Mouse (Mus musculus): Measurements from ENCODE around the gene Evc2.

The Evc2 gene

DNA sequence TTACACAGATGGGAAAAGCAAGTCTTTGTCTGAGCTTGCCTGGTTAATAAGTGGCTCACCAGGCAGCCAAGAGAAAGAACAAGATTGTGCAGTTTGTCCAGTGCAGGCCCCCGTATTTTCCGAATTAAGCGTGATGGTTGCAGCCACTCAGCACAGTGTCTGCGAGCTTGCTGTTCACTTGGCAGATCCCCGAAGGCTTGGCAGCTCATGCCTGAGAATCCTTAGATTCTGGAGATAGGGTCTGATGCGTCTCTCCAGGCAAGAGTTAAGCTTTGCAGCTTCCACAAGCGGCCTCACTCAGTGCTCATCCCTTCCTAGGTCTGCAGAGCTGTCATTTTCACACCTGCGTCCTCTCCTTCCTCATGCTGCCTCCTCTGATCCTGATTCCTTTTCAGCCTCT, 30.5 kb downstream of the Evc2 start:
- DNase-seq: no peak

DNA sequence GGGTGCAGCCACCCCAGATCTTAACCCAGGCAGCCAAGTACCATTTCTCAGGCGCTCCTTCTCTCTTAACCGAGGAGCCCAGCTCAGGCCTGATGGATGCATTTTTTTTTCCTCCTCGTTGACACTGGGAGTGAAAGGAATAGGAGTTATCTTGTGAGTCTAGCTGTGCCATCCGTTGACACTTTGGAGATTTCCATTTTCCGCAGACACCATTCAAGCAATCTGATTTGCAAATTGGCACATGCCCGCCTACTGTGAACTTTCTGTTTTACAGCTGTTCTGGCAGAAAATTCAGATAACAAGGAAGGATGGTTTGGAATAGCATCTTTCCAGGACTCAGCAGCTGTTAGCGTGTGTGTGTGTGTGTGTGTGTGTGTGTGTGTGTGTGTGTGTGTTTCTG, 39.1 kb downstream of the Evc2 start:
- DNase-seq: no peak

DNA sequence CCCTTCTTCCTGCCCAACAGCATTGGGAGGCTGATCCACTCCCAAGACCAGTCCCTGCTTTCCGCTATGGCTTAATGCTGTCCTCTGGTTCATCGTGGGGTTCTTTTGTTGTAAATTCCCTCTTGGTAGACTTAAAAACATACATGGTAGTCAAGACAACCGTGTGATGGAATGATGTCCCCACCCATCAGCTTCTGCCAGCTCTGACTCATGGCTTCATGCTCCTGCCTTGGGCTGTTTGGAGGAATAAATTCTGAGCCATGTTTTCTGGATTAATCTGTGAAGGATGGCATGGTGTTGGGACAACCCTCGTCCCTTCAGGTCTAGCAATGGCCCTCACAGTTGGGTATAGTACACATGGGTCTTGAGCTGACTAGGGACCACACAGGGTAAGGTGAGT, 42.3 kb downstream of the Evc2 start:
- DNase-seq: no peak

DNA sequence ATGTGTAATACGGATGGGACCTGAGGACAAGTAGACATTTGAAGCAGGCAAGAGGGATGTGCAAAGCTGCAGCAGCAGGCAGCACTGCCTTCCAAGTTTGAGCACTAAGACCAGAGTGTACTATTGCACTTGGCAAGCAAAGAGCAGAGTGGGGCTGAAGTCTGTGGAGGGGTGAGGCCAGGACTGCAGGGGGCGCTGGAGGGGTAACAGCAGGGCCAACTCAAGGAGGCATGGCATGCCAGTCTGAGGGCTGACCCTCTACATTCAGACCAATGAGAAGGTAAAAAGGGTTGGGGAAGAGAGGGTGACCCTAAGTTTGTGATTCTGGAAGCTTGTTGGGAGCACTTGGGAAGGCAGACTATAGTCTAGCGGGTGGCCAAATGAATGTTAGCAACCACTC, 45.3 kb downstream of the Evc2 start:
- peak; percentile 18 for DNase-seq

DNA sequence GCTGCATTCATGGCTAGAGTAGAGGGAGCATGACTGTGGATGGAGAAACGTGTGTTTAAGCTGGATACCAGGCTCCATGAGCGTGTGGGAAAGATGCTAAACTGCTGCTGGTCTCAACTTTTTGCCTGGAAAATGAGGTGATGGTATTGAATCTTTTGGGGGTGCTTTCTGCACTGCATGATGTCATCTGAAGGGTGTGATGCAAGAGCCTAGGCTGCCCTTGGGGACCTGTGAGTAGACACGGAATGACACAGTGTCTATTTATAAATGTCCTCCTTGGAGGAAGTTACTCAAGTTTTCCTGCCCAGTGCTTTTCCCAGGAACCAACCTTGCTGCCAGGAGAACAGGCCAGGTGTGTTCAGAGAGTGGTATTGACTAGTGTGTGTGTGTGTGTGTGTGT, 50.3 kb downstream of the Evc2 start:
- DNase-seq: no peak

DNA sequence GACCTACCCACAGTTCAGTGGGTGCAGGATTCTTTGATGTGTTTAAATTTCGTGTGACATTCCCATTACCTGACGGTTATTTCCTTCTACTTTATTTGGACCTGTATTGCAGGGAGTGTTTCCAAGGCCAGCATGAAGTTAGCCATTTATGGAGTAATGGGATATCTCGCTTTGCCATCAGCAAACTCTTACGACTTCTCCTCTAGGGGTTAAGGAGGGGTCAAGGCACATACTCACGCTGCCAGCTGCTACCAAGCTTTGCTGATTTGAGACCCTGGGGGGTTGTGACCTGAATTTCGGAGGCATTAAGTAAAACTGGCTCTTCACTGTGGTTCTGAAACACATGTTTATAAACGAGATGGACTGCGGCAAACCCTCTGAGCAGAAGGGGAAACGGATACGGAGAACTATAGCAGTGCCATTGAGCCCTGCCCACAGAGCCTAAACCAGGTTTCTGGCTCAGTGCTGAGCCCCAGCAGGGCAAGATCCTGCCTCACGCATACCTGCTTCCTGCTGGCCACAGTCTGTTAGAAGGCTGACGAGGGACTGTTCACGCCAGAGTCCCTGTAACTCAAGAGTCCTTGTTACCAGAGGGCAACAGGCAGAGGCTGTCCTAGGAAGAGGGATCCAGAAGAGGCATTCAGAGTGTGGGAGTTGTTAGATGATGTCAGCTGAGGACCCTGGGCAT, 51.7 kb downstream of the Evc2 start:
- no peak for DNase-seq

DNA sequence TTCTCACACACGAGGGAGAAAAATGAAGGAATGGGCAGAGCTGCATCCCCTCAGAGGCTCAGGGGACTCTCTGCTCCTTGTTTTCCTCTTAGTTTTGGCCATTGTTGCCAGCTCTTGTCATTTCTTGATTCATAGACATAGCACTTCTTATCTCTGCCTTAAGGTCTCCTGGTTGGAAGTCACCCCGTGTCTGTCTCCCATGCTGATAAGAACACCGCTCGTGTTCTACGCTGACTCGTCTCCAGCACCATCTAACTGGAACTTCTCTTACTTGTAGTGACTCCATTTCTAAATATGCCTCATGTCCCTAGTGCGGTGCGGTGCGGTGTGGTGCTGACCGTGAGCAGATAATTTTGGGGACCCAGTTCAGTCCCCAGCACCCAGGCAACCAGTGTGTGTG, 52.6 kb downstream of the Evc2 start:
- DNase-seq: no peak

DNA sequence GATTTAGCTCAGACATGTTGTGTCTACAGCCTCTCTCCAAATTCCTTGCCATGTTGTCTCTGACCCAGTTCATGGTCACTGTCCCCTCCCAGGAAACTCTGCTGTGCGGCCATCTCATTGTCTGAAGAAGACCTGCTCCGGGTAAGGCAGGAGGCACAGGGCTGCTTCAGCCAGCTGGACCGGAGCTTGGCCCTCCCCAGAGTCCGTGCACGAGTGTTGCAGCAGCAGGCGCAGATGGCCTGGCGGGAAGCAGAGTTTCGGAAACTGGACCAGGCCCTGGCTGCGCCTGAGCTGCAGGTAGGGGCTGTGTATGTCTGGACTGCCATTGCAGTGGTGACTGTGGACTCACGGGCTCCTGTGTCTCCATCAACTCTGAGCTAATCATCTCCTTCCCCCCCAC, 53.6 kb downstream of the Evc2 start:
- DNase-seq: no peak

DNA sequence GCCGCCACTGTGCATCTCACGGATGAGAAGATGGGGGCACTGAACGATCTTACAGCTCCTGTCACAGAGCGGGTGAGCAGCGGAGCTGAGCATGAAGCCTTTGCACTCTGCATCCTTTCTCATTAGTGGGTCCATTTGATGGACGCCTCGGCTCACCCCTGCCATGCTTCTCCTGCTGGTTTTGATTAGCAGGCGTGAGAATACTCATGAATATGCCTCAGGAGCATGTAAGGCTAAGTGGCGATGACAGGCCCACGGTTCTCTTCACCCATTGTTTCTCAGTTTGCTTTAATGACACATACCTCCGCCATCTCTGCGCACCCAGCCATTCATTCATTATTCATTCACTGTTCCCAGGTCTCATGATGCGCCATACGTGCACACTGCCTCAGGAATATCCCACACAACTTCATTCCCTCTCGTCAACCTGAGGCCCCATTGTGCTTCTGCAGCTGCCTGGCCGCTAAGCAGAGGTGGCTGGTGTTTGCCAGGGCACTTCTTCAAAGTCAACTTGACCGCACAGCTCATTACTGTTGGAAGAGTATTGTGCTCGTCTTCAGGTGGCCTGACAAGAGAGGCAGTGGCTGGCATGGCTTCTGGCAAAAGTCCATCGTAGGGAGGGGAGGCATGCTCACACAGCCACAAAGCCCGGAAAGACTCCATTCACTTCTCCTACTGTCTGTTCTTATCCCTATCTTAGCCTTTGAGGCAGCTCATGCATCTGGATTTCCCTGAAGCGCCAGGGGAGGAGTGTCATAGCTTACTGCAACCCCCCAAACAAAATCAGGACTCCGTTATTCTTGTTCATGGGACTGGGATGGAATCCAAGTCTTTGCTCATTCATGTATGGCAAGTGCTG, 57.1 kb downstream of the Evc2 start:
- DNase-seq: no peak

DNA sequence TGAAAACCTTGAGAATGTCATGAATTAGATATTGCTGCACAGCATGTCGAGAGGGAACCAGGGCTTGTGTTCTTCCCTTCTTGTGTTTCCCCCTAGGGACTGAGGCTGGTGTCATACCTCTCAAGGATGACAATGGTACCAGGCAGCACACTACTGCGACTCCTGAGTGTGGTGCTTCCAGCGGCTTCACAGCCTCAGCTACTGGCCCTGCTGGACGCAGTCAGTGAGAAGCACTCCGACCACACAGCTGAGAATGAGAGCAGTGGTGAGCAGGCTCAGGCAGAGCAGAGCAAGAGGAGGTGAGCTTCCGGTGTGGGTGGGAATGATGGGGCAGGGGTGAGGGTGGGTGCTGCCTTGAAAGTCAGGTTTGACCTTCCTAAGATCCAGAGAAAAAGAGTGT, 80.7 kb downstream of the Evc2 start:
- no peak for DNase-seq

DNA sequence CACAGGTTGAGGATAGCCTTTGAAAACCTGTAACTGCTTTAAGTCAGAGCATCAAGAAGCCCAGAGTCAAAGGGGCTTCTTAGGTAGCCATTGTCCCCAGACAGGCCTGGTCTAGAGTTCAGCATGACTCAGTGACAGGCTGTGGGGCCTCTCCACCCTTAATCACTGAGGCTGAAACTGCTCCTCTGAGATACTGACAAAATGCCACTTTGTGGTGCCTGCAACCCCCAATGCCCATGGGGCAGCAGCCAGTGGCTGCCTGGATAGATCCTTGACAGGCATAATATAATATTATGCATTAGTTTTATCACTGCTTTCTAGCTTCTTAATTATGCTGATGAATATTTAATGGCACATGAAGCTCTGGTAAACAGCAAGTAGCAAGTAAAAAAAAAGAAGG, 88.9 kb downstream of the Evc2 start:
- DNase-seq: no peak

DNA sequence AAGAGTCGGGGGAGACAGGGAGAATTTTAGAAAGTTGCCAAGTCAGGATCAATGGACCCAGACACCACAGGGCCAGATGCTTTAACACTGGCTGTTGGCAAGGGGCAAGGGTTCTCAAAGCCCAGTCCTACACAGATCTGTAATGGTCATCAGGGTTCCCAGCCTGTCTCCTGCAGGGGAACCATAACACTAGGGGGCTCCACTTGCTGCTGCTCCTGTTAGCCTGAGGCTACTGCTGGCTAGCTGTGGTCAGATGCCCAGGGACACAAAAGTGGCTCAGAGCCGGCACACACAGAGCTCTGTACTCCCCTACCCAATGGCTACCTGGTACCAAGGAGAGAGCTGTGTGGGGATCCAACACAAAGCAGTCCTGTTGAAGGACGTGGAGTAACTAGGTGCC, 97.1 kb downstream of the Evc2 start:
- DNase-seq: no peak

DNA sequence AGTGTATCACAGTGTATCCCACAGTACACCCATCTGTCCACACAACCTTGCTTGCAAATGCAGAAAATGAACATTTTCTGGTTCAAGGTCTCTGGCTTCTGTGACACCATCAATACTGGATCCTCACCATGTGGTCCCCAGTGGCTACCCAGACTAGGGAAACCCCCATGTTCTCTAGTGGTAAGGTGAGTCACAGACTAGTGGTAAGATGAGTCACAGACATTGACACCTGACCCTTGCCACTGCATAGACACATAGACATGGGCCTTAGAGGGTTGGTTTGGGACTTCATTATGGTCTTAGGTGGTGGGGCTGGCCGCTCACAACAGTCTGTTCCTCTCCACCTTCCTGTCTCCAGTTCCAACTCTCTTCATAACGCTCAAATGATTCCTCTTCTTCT, 104.5 kb downstream of the Evc2 start:
- DNase-seq: no peak

DNA sequence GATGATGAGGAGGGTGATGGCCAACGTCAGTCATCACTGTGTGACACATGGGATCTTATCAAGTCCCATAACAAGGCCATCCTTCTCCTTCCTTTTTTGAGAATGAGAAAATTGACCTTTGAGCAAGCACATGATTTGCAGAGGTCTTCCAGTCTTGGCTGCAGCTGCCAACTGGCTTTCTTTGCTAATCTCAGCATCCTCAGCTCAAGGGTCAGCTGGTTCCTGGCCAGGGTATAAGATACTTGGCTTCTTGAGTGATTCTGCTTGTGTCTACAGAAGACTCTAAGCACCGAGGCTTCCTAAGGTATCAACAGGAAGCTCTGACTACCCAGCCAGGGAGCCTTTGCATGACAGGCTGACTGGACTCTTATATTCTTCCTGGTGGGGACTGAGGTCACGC, 109.2 kb downstream of the Evc2 start:
- peak; percentile 28 for DNase-seq

DNA sequence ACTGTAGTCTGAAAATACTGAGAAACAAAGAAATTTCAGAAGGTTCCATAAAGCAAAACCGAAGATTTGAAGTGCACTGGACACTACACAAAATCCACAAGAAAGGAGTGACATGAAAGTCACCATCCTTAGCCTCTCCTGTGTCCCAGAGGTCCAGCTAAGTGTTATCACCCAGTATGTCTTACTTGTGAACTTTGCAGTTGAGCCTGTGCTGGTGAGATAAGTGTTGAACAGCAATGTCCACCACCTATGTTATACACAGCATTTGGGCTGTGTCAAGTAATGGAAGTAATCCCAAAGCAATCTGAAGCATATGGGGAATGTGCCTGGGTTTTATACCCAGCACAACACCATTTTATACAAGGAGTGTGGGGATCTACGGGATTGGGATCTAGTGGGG, 118.3 kb downstream of the Evc2 start:
- DNase-seq: no peak

DNA sequence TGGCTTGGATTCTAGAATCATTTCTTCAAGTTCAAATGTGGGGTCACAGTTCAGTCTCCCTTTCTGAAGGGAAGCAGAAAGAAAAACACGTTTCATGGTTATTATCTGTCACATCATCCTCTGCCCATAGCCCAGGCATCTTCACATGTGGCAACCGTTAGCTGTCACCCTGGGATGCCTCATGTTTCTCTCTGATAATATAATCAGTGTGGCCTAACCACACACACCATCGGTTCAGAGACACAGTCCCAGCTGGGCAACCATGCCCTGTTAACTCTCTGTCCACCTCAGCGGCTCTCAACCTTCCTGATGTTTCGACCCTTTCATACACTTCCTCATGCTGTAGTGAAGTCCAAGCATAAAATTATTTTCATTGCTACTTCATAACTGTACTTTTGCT, 118.9 kb downstream of the Evc2 start:
- peak; percentile 1 for DNase-seq

DNA sequence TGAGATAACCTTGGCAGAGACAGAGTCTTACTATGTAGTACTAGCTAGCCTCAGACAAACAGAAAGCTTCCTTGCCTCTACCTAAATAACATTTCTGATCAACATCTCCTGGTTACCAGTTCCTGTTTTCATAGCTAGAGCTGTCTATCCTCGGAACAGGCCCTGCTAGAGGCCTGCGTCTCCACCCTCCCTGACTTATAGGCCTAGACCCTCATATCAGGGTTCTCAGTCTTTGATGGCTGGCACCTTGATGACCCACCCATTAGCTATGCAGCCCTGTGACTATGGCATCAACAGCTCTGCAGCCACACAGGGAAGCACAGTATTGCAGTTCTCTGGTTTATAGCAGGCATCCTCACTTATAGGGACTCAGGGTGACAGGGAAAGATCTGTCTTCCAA, 119.5 kb downstream of the Evc2 start:
- DNase-seq: no peak

DNA sequence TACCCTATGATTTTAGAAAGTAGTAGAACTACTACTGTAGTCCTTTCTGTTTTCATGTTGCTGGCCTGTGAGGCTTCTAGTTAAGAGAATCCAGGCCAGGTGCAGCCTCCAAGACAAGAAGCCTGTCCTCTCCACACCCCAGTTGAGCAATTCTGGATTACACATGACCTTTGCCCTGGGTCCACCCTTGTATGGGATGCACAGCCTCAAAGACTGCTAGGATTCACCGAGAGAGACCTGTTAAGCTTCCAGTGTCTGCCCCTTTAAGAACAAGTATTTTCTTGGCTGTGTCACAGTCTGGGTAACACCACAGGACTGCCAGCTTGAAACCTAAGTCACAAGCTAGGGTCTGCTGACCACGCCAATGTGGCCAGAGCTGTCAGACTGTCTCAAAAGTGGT, 119.9 kb downstream of the Evc2 start:
- no peak for DNase-seq

DNA sequence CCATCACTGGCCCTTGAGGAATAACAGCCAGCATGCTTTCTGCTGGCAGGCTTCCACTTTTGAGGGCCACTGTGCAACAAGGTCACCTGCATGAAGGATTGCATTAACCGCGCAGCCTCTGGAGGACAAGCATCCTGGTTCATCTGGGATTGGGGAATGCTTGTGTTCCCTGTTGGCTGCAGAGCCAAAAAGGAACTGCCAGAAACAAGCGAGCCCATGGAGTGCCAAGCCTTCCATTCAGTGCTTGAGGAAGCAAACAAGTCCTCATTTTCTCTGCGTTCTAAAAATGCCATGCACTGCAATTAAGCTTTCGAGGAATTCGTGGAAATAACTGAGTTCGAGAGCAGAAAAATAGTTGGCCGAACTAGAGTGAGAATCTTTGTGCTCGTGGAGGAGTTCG, 127.2 kb downstream of the Evc2 start:
- DNase-seq: no peak

DNA sequence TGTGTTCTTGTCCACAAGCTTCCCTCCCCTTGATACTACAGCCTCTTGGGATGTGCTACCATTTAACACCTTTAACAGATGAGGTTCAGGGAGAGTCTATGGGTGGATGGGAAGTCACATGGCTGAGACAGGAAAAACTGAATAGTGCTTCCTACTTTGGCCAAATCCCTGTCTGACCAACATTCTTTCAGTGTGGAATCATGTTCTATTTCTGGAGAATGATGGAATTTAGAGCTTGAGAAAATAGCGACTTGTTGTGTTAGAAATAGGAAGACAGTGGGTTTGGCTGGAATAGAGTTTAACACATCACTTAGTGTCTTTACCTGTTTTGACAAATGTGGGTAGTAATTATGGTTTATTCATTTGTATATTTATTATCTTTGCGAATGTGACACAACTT, 129.3 kb downstream of the Evc2 start:
- DNase-seq: no peak

DNA sequence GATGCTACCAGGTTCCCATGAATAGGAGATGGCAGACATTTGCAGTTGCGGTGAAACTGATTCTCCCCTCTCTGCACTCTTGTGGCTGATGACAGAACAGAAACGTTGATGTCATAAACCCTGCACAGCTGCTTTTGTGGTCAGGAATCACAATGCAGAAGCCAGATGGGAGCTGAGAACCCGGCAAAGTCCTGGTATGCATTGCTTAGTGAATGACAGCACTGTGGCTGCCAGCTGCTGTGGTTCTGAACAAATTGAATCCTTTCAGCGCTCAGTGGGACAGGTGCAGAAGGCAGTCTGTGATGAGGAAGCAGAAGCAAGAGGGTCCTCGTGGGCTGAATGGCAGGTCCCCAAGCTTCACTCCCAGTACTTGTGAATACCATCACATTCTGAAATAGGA, 130.7 kb downstream of the Evc2 start:
- DNase-seq: no peak

DNA sequence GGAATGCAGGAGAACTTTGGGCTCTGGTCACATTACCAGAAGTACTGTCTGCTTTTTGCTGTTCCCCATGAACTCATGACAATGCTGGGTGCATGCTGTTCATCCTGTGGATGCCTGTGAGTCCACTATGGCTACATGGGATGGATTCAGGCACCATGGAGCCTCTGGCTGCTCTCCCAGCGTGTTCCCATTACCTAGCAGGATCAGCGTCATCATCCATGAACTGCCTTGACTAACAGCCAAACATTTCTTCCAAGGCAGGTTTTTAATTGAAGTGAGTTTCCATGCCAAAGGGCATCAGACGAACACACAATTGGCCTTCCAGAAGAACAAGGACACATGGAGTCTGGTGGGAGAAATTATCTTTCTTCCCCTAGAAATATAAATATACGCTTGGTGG, 133.3 kb downstream of the Evc2 start:
- DNase-seq: peak; percentile 15

DNA sequence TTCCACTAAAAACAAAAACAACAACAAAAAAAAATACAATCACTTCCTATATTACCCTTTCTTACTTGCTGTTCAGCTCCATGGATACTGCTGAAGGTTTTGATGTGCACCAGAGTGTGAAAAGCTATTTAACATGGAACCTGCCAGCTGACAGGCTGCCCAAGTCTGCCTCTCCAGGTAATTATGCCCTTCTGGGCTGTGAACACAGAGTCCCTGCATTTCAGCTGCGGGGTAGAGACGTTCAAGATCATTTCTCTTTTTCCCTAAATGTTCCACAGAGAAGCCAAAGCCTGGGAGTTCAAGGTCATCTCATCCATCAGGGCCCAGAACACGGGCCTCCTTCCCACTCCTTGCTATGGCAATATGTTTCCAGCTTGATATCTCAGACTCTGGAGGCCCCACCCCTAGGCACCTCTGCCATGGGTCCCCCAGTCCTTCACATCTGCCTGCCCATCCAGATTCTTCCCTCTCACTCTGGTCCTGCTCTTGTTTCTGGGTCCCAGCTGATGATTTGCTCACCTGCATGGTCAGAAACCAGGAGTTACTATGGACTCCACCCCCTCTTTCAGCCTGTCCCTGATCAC, 133.8 kb downstream of the Evc2 start:
- DNase-seq: peak; percentile 25

All from kidney, postnatal 10 days (tissue).